Mouse (Mus musculus) lung, postnatal 0 days (tissue): ENCODE results near the gene Krtap17-1. TPM values are rescaled to one million over a fixed set of nuclear protein-coding genes. Genes with fewer than 3 reads are reported as not detected.
A peak's percentile ranks its signal among the peaks of the same experiment; 100 is the strongest.

Experiments
- ATAC-seq: fragments of 200-750 bp; cut with Nextera tagmentation; 2 replicates; pipeline ENCODE4 v1.8.0; 2017; ENCODE audit warnings: moderate library complexity
- DNase-seq: peaks from one replicate; pipeline ENCODE4 v3.0.0-alpha.2; 2016; ENCODE audit warnings: low spot score
- H3K27ac ChIP-seq: fragments of 300-500 bp; sonication (generic); 2 replicates; pipeline ENCODE4 v1.5.1; 2014; ENCODE audit warnings: antibody characterized with exemption, mild to moderate bottlenecking, low read length, mixed read lengths
- H3K27me3 ChIP-seq: fragments of 300-500 bp; sonication (generic); replicated peaks from 2 replicates; pipeline ENCODE4 v1.6.1; 2014; ENCODE audit warnings: low read length, mixed read lengths; ENCODE audit not compliant: insufficient read depth
- H3K36me3 ChIP-seq: fragments of 300-500 bp; sonication (generic); 2 replicates; pipeline ENCODE4 v1.6.1; 2014; ENCODE audit warnings: low read length, mixed read lengths; ENCODE audit not compliant: insufficient read depth
- H3K4me1 ChIP-seq: fragments of 300-500 bp; sonication (generic); 2 replicates; pipeline ENCODE4 v1.6.1; 2014; ENCODE audit warnings: antibody characterized with exemption, low read depth, low read length, mixed read lengths; ENCODE audit not compliant: insufficient read depth
- H3K4me2 ChIP-seq: fragments of 300-500 bp; sonication (generic); replicated peaks from 2 replicates; pipeline ENCODE4 v1.6.1; 2014; ENCODE audit warnings: low read depth, mild to moderate bottlenecking, low read length, moderate library complexity, mixed read lengths
- H3K4me3 ChIP-seq: fragments of 300-500 bp; sonication (generic); 2 replicates; pipeline ENCODE4 v1.5.1; 2014; ENCODE audit warnings: low read depth, low read length
- H3K9ac ChIP-seq: fragments of 300-500 bp; sonication (generic); replicated peaks from 2 replicates; pipeline ENCODE4 v1.6.1; 2014; ENCODE audit warnings: low read depth, mild to moderate bottlenecking
- H3K9me3 ChIP-seq: fragments of 300-500 bp; sonication (generic); 2 replicates; pipeline ENCODE4 v1.6.1; 2016; ENCODE audit warnings: low read length, mixed read lengths
- CTCF ChIP-seq: IDR thresholded peaks from 2 replicates; pipeline ENCODE4 v1.5.1; 2016; ENCODE audit warnings: antibody characterized with exemption, mild to moderate bottlenecking
- EP300 ChIP-seq: IDR thresholded peaks from 2 replicates; pipeline ENCODE4 v1.6.1; 2016; ENCODE audit warnings: antibody characterized with exemption, mild to moderate bottlenecking, control low read depth
- WGBS: fragments of 180-500 bp; shearing (Covaris S2); extraction: QIAGEN DNeasy Blood & Tissue Kit; methylation state at CpG from one replicate; pipeline ENCODE4 v1.1.7; 2014; 5-methylcytosine and 5-hydroxymethylcytosine counted together
- polyA plus RNA-seq: library from polyadenylated mRNA; unstranded; fragments of >200 nt; fragmentation: Nextera tagmentation; extraction: Ambion mirVana; gene quantifications from 2 replicates; pipeline ENCODE4 v1.2.1, GENCODE M21; 2015

Krtap17-1 gene
- polyA plus RNA-seq, 1 experiment from 2014 or later: 8.4 TPM

GRCm38 (mm10) chr11:99994384-99994661 is 529 bp upstream of the Krtap17-1 start:
- Histone ChIP-seq H3K27ac (no peak overlapping the region), H3K4me2 (no peak overlapping the region), H3K4me1 (no peaks in the 10 kb centered on the region), H3K9ac (no peak overlapping the region), H3K9me3 (no peaks in the 10 kb centered on the region), H3K36me3 (no peaks in the 10 kb centered on the region), H3K4me3 (no peak overlapping the region), H3K27me3 (no peaks in the 10 kb centered on the region)
- 25% methylated on average over 4 of the region's 4 CpGs for WGBS
- peak; percentile 75 for ATAC-seq
- DNase-seq: peak; percentile 18
- no peak for TF ChIP-seq CTCF
- no peak for TF ChIP-seq EP300

DNA sequence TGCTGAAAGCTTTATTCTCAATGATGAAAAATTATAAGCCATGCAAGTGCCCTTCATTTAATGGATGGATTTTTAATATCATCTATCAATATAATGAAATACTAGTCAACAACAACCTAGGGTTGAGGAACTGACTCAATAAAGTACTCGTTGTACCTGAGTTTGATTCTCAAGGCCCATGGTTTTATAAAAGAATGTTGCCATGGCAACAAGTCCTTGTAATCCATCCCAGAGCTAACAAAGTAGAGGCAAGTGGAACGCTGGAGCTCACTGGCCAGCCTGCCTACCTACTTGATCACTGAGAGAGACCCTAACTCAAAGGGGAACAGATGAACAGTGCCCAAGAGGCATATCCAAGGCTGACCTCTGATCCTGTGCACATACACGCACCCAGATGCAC is 3.2 kb downstream of the Krtap17-1 start:
- no peaks in the 10 kb centered on the region for H3K4me1 ChIP-seq
- no peak overlapping the region for H3K27ac ChIP-seq
- H3K9me3 ChIP-seq: no peaks in the 10 kb centered on the region
- H3K4me2 ChIP-seq: no peak overlapping the region
- no peaks in the 10 kb centered on the region for H3K27me3 ChIP-seq
- DNase-seq (no peak), ATAC-seq (no peak)
- WGBS: 65% methylated on average over 3 of the region's 3 CpGs
- H3K4me3 ChIP-seq: no peak overlapping the region
- no peak overlapping the region for H3K9ac ChIP-seq
- no peak for TF ChIP-seq CTCF
- no peak for TF ChIP-seq EP300
- no peaks in the 10 kb centered on the region for H3K36me3 ChIP-seq

DNA sequence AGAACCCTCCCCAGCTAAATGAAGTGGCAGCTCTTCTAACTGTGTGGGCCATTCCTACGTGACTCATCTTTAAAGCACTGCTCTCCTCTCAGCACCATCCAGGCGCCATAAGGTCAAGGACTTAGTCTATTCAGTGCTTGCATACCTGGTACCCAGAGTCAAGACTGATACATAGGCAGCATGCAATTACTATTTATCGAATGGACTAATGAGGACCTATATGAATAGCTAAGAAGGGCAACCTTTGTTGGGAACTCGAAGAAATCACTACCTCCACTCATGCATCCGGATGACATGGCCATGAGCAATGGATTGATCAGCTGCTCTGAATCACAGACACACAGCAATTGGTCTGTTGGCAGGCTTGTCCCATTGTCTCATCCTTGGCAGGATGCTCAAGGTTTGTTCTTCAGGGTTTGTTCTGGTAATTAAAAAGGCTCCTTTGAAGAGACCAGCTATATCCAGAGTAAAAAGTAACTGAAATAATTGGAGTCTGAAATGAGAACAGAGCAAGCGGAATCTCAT is 3.9 kb downstream of the Krtap17-1 start:
- no peaks in the 10 kb centered on the region for H3K9me3 ChIP-seq
- H3K27me3 ChIP-seq: no peaks in the 10 kb centered on the region
- no peak overlapping the region for H3K27ac ChIP-seq
- no peak overlapping the region for H3K9ac ChIP-seq
- WGBS: 78% methylated on average over 6 of the region's 6 CpGs
- DNase-seq (no peak), ATAC-seq (no peak)
- no peak overlapping the region for H3K4me3 ChIP-seq
- H3K4me1 ChIP-seq: no peaks in the 10 kb centered on the region
- no peaks in the 10 kb centered on the region for H3K36me3 ChIP-seq
- TF ChIP-seq EP300 (no peak), CTCF (no peak)
- no peak overlapping the region for H3K4me2 ChIP-seq

- H3K9ac ChIP-seq: no peak overlapping the region
- H3K4me2 ChIP-seq: no peak overlapping the region
- no peaks in the 10 kb centered on the region for H3K27me3 ChIP-seq
- TF ChIP-seq EP300: no peak
- TF ChIP-seq CTCF: no peak
- no peak for DNase-seq
- no peaks in the 10 kb centered on the region for H3K4me1 ChIP-seq
- H3K9me3 ChIP-seq: no peaks in the 10 kb centered on the region
- 83% methylated on average over 3 of the region's 3 CpGs for WGBS
- H3K27ac ChIP-seq: no peak overlapping the region
- no peaks in the 10 kb centered on the region for H3K36me3 ChIP-seq
- no peak for ATAC-seq
- H3K4me3 ChIP-seq: no peak overlapping the region
Measured at GRCm38 (mm10) chr11:99988530-99988929, 5.3 kb downstream of the Krtap17-1 start.

DNA sequence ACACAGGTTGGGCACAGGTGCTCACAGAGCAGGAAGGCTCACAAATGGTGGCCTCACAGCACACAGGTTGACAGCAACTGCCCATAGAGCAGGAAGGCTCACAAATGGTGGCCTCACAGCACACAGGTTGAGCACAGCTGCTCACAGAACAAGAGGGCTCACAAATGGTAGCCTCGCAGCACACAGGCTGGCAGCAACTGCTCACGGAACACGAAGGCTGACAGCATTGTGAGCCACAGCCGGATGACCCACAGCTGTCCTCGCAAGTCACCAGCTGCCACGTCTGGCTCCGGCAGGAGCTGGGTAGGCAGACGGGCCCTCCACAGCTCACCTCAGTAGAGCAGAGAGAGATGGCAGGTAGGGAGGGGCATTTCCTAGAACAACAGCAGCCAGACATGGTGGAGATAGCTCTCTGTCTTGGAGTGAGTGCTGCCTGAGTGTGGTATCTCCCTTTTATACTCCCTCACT is 7.6 kb downstream of the Krtap17-1 start, which contains the start of gene Krtap16-1:
Gene Krtap16-1, minus strand, starts transcription at position 418 of the 468 bp plus-strand sequence.
- ATAC-seq: no peak
- Histone ChIP-seq H3K27me3 (no peaks in the 10 kb centered on the region), H3K4me3 (no peak within 1 kb of the TSS), H3K9me3 (no peaks in the 10 kb centered on the region), H3K36me3 (no peaks in the 10 kb centered on the region), H3K4me1 (no peaks in the 10 kb centered on the region), H3K9ac (no peak within 1 kb of the TSS), H3K4me2 (no peak within 1 kb of the TSS), H3K27ac (no peak within 1 kb of the TSS)
- 65% methylated on average over 8 of the region's 8 CpGs for WGBS
- no peak for TF ChIP-seq EP300
- TF ChIP-seq CTCF: no peak
- DNase-seq: no peak

DNA sequence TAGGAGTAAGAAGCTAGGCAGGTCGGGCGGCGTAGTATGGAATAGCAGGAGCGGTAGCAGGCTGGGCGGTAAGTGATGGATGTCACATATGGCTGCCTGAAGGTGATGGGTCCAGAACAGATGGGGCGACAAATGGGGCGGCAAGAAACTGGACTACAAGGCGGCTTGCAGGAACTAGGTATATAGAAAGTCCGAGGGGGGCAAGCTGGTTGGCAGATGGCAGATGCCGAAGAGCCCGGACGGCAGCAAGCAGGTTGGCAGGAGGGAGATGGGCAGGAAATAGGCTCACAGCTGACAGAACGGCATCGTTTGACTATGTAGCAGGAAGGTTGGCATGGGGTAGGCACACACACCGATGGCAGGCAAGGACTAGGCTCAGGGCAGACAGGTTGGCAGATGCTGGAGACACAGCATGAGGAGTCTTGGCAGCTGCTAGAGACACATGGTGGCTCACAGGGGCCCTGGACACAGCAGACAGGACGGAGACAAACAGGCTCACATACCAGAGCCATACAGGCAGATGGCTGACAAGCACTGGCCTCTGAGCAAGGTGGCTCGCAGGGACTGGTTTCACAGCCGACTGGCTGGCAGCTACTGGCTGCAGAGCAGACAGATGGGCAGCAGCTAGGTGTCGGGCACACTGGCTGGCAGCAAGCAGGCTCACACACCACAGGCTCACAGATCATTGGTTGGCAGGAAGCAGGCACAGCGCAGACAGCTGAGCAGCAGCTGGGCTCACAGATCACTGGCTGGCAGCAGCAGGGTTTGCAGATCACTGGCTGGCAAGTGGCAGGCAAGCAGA is 8.3 kb downstream of the Krtap17-1 start:
- no peaks in the 10 kb centered on the region for H3K4me1 ChIP-seq
- no peaks in the 10 kb centered on the region for H3K36me3 ChIP-seq
- H3K9me3 ChIP-seq: no peaks in the 10 kb centered on the region
- DNase-seq (no peak), ATAC-seq (no peak)
- H3K27me3 ChIP-seq: no peaks in the 10 kb centered on the region
- no peak overlapping the region for H3K27ac ChIP-seq
- WGBS: 70% methylated on average over 20 of the region's 20 CpGs
- TF ChIP-seq EP300 (no peak), CTCF (no peak)
- no peak overlapping the region for H3K9ac ChIP-seq
- no peak overlapping the region for H3K4me2 ChIP-seq
- no peak overlapping the region for H3K4me3 ChIP-seq
